ENCODE assay signal across 26 mouse cellular contexts in the genomic region with DNA sequence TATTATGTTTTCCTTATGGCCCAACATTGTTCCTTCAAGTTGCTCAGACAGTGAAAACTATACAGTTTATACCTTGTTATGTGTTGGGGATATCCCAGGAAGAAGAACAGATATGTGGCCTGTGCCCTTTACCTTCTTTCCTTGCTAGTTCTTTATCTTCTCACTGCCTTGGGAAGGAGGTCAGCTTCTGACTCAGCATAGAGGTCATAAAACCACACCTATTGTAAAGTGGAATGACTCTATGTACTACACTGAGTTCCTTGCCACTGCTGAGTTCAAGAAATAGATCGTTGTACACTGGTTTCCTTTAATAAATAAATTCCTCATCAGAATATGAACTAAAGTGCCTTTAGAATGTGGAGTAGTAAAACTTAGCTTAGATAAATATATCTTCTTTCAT. TPM values are rescaled to one million over a fixed set of nuclear protein-coding genes. Genes with fewer than 3 reads are reported as not detected.
DNase-seq lines count a peak whose midpoint lies in the region; ATAC-seq and TF ChIP-seq lines count a peak whose summit lies in the region.
"Had no signal": no experiment of that assay in that cellular context is flagged by ENCODE, and none has a peak within 500 bp of the region (broad histone marks: within the 10 kb centered on the region; RNA-seq: fewer than 3 reads in every experiment).

No protein-coding gene starts in this region.

- no peaks in the 10 kb centered on the region for H3K9me3 ChIP-seq in intestine, embryonic 14.5 days (ENCODE audit: control insufficient read depth, low read length)
- no peaks in the 10 kb centered on the region for H3K9me3 ChIP-seq in intestine, embryonic 16.5 days (ENCODE audit: control insufficient read depth, low read length)
- no peaks in the 10 kb centered on the region for H3K9me3 ChIP-seq in forebrain, embryonic 13.5 days (replicated peaks)
- H3K9me3 ChIP-seq: embryonic facial prominence, embryonic 12.5 days; embryonic facial prominence, embryonic 15.5 days; forebrain, embryonic 15.5 days; heart, embryonic 12.5 days; heart, embryonic 15.5 days; hindbrain, embryonic 10.5 days; hindbrain, embryonic 13.5 days had no signal

- intact Hi-C loops in left cerebral cortex, postnatal 14 days (cut with DNase I): no loop called here

- no peak overlapping the region for H3K9ac ChIP-seq in intestine, embryonic 14.5 days (ENCODE audit: low read length)
- H3K9ac ChIP-seq in intestine, embryonic 16.5 days (ENCODE audit: low read depth, low read length): no peak overlapping the region
- H3K9ac ChIP-seq in forebrain, embryonic 13.5 days: no peak overlapping the region
- H3K9ac ChIP-seq: embryonic facial prominence, embryonic 12.5 days; embryonic facial prominence, embryonic 15.5 days; forebrain, embryonic 15.5 days; heart, embryonic 12.5 days; heart, embryonic 15.5 days; hindbrain, embryonic 13.5 days had no signal

- H3K4me1 ChIP-seq in intestine, embryonic 14.5 days (replicated peaks; ENCODE audit: control insufficient read depth, insufficient read depth, low read length): 0 out of 2 replicates have a peak, but pooled peaks cover 3% of the 10 kb centered on the region
- peaks cover 6% of the 10 kb centered on the region; the same call in 1 of the 2 replicates for H3K4me1 ChIP-seq in intestine, embryonic 16.5 days (ENCODE audit: control insufficient read depth, insufficient read depth, low read length)
- peaks cover 17% of the 10 kb centered on the region; the same call in 1 of the 2 replicates for H3K4me1 ChIP-seq in small intestine, adult 2 months (ENCODE audit: control insufficient read depth, insufficient read depth, insufficient read length, low read length)
- H3K4me1 ChIP-seq in forebrain, embryonic 13.5 days: peaks cover 9% of the 10 kb centered on the region; the same call in 1 of the 2 replicates

- H3K27me3 ChIP-seq in intestine, embryonic 14.5 days (replicated peaks; ENCODE audit: control insufficient read depth, insufficient read depth, low read length): no peaks in the 10 kb centered on the region
- no peaks in the 10 kb centered on the region for H3K27me3 ChIP-seq in intestine, embryonic 16.5 days (replicated peaks; ENCODE audit: control insufficient read depth, insufficient read depth, low read length)
- no peaks in the 10 kb centered on the region for H3K27me3 ChIP-seq in small intestine, adult 2 months (ENCODE audit: control insufficient read depth, insufficient read depth, low read length)
- no peaks in the 10 kb centered on the region for H3K27me3 ChIP-seq in forebrain, embryonic 13.5 days
- H3K27me3 ChIP-seq: embryonic facial prominence, embryonic 12.5 days; embryonic facial prominence, embryonic 15.5 days; forebrain, embryonic 15.5 days; heart, embryonic 12.5 days; heart, embryonic 15.5 days; hindbrain, embryonic 13.5 days had no signal

- H3K4me2 ChIP-seq in intestine, embryonic 14.5 days (ENCODE audit: low read length): no peak overlapping the region
- no peak overlapping the region for H3K4me2 ChIP-seq in intestine, embryonic 16.5 days (ENCODE audit: low read depth, low read length)
- no peak overlapping the region for H3K4me2 ChIP-seq in forebrain, embryonic 13.5 days
- H3K4me2 ChIP-seq: embryonic facial prominence, embryonic 12.5 days; embryonic facial prominence, embryonic 15.5 days; forebrain, embryonic 15.5 days; heart, embryonic 12.5 days; heart, embryonic 15.5 days; hindbrain, embryonic 13.5 days had no signal

- no peak overlapping the region for H3K4me3 ChIP-seq in intestine, embryonic 14.5 days (ENCODE audit: low read depth, low read length)
- H3K4me3 ChIP-seq in intestine, embryonic 16.5 days (ENCODE audit: low read length): no peak overlapping the region
- no peak overlapping the region for H3K4me3 ChIP-seq in small intestine, adult 2 months (ENCODE audit: low read depth, low read length)
- H3K4me3 ChIP-seq in forebrain, embryonic 13.5 days: no peak overlapping the region
- H3K4me3 ChIP-seq: embryonic facial prominence, embryonic 12.5 days; embryonic facial prominence, embryonic 15.5 days; forebrain, embryonic 15.5 days; heart, embryonic 12.5 days; heart, embryonic 15.5 days; hindbrain, embryonic 10.5 days; hindbrain, embryonic 13.5 days had no signal

- peak; percentile 50; the same call in 1 of the 2 replicates for ATAC-seq in intestine, embryonic 14.5 days (replicated peaks; ENCODE audit: low FRiP score, low TSS enrichment, low read depth)
- ATAC-seq in intestine, embryonic 16.5 days: peak; percentile 75
- no peak for ATAC-seq in forebrain, embryonic 13.5 days
- ATAC-seq: activated CD4-positive, CD25-positive, alpha-beta regulatory T cell, adult 4 months; forebrain, embryonic 15.5 days; hindbrain, embryonic 16.5 days had no signal

- no peak for TF ChIP-seq POLR2A in small intestine, adult 2 months (IDR thresholded peaks at IDR 0.05; ENCODE audit: low read depth, low read length)

- TF ChIP-seq CTCF in small intestine, adult 2 months (IDR thresholded peaks at IDR 0.05; ENCODE audit: extremely low read depth, insufficient read length, insufficient replicate concordance, low read depth, low read length): no peak

- H3K36me3 ChIP-seq in intestine, embryonic 14.5 days (ENCODE audit: control insufficient read depth, insufficient read depth, low read length): no peaks in the 10 kb centered on the region
- H3K36me3 ChIP-seq in intestine, embryonic 16.5 days (ENCODE audit: control insufficient read depth, insufficient read depth, low read length): no peaks in the 10 kb centered on the region
- H3K36me3 ChIP-seq in small intestine, adult 2 months (ENCODE audit: control insufficient read depth, insufficient read depth, low read length): no peaks in the 10 kb centered on the region
- no peaks in the 10 kb centered on the region for H3K36me3 ChIP-seq in forebrain, embryonic 13.5 days (ENCODE audit: poor library complexity, severe bottlenecking)
- H3K36me3 ChIP-seq: embryonic facial prominence, embryonic 12.5 days; embryonic facial prominence, embryonic 15.5 days; forebrain, embryonic 15.5 days; heart, embryonic 12.5 days; heart, embryonic 15.5 days; hindbrain, embryonic 10.5 days; hindbrain, embryonic 13.5 days had no signal

- no peak for DNase-seq in intestine, embryonic 14.5 days (ENCODE audit: low spot score)
- no peak for DNase-seq in urinary bladder, postnatal 36 days (ENCODE audit: low spot score in 2 of 2)
- no peak for DNase-seq in left cerebral cortex, postnatal 14 days (ENCODE audit: low spot score in 2 of 2)
- DNase-seq: adrenal gland, adult 8-10 months; adrenal gland, postnatal 25 days; cerebellum, postnatal 25 days; gastrocnemius, postnatal 25 days; heart, adult 18-20 months; heart, postnatal 10 days; heart, postnatal 36 days had no signal

- H3K27ac ChIP-seq in intestine, embryonic 14.5 days (ENCODE audit: low read depth): no peak overlapping the region
- H3K27ac ChIP-seq in intestine, embryonic 16.5 days (ENCODE audit: low read length): no peak overlapping the region
- peak overlapping the region; percentile 79; the same call in 1 of the 2 replicates for H3K27ac ChIP-seq in small intestine, adult 2 months (ENCODE audit: insufficient read depth, low read depth, low read length)
- H3K27ac ChIP-seq in forebrain, embryonic 13.5 days: no peak overlapping the region
- H3K27ac ChIP-seq: embryonic facial prominence, embryonic 12.5 days; embryonic facial prominence, embryonic 15.5 days; forebrain, embryonic 15.5 days; heart, embryonic 15.5 days; hindbrain, embryonic 10.5 days; hindbrain, embryonic 13.5 days had no signal

- 70% methylated on average over 1 of the region's 1 CpGs for WGBS in intestine, embryonic 14.5 days
- 47% methylated on average over 1 of the region's 1 CpGs for WGBS in intestine, embryonic 16.5 days
- WGBS in small intestine, adult 2 months: 27% methylated on average over 1 of the region's 1 CpGs
- 94% methylated on average over 1 of the region's 1 CpGs for WGBS in forebrain, embryonic 13.5 days

RNA-seq across cellular contexts. Expression of a gene that starts 2.4 kb away (rescaled TPM):
- polyA plus RNA-seq in intestine, embryonic 14.5 days (2014; fragmentation: Nextera tagmentation; extraction: Ambion mirVana): 108 and 111 TPM in 2 replicates
- polyA plus RNA-seq in intestine, embryonic 16.5 days (2015; fragmentation: Nextera tagmentation; extraction: Ambion mirVana): 138 and 149 TPM in 2 replicates
- polyA plus RNA-seq in small intestine, adult 2 months (2012; rRNA removed): 12.0 and 46.7 TPM in 2 replicates
- 10 to 100 TPM; 75.2 to 78.3 TPM for total RNA-seq in left cerebral cortex, postnatal 14 days (2021)
- polyA plus RNA-seq in forebrain, embryonic 13.5 days (2015; fragmentation: Nextera tagmentation; extraction: Ambion mirVana): 32.6 and 35.2 TPM in 2 replicates

RNA-seq across cellular contexts. Expression of a gene that starts 44.6 kb away (rescaled TPM):
- 0.14 TPM in 1 of 2 replicates, not detected in the other for polyA plus RNA-seq in intestine, embryonic 14.5 days (2014; fragmentation: Nextera tagmentation; extraction: Ambion mirVana)
- not detected in 2 replicates for polyA plus RNA-seq in intestine, embryonic 16.5 days (2015; fragmentation: Nextera tagmentation; extraction: Ambion mirVana)
- polyA plus RNA-seq in small intestine, adult 2 months (2012; rRNA removed): not detected in 2 replicates
- total RNA-seq in left cerebral cortex, postnatal 14 days (2021): not detected
- polyA plus RNA-seq in forebrain, embryonic 13.5 days (2015; fragmentation: Nextera tagmentation; extraction: Ambion mirVana): not detected in 2 replicates
- total RNA-seq: adrenal gland, postnatal 25 days; ES-E14; gastrocnemius, adult 8-10 months; gastrocnemius, postnatal 25 days; heart, adult 18-20 months; heart, postnatal 10 days; heart, postnatal 36 days had no signal
- polyA plus RNA-seq: embryonic facial prominence, embryonic 15.5 days; forebrain, embryonic 11.5 days; forebrain, embryonic 15.5 days; gonadal fat pad, adult 2 months; heart, embryonic 12.5 days; heart, embryonic 15.5 days; hindbrain, embryonic 10.5 days; hindbrain, embryonic 16.5 days had no signal
